Mouse (Mus musculus): ENCODE results near the gene L1td1. TPM values are rescaled to one million over a fixed set of nuclear protein-coding genes. Genes with fewer than 3 reads are reported as not detected.

Gene L1td1
- polyA plus RNA-seq (2012; rRNA removed) = 0.49 and 0.59 TPM in 2 replicates

- Histone ChIP-seq H3K27ac (ENCODE audit: control insufficient read depth, insufficient read depth, low read depth, low read length) (0 out of 2 replicates have a peak within 1 kb of the TSS, but pooled peaks have one; percentile 28), H3K4me3 (ENCODE audit: control insufficient read depth, low read depth, low read length) (peak within 1 kb of the TSS; percentile 71), H3K36me3 (ENCODE audit: control insufficient read depth, insufficient read depth, low read length) (no peaks in the 10 kb centered on the region), H3K4me1 (ENCODE audit: control insufficient read depth, insufficient read depth, low read length) (peaks cover 12% of the 10 kb centered on the region; the same call in 1 of the 2 replicates), H3K27me3 (ENCODE audit: control insufficient read depth, insufficient read depth, low read length) (0 out of 2 replicates have a peak, but pooled peaks cover 3% of the 10 kb centered on the region)
- TF ChIP-seq POLR2A (IDR thresholded peaks at IDR 0.05; ENCODE audit: control insufficient read depth, low read depth, low read length) (no peak), CTCF (IDR thresholded peaks at IDR 0.05; ENCODE audit: control insufficient read depth, insufficient read depth, insufficient replicate concordance, low read depth, low read length) (no peak)
These were observed at the start of gene L1td1 for GRCm38 (mm10) chr4:98726590-98727237. Gene L1td1 (plus strand): TSS chr4:98726734.

GRCm38 (mm10) chr4:98677506-98677905 lies 49.0 kb upstream of the L1td1 start:
- H3K27me3 ChIP-seq (ENCODE audit: control insufficient read depth, insufficient read depth, low read length) = no peaks in the 10 kb centered on the region
- no peak overlapping the region for H3K27ac ChIP-seq (ENCODE audit: control insufficient read depth, insufficient read depth, low read depth, low read length)
- H3K36me3 ChIP-seq (ENCODE audit: control insufficient read depth, insufficient read depth, low read length) = no peaks in the 10 kb centered on the region
- H3K4me3 ChIP-seq (ENCODE audit: control insufficient read depth, low read depth, low read length) = no peak overlapping the region
- H3K4me1 ChIP-seq (ENCODE audit: control insufficient read depth, insufficient read depth, low read length) = no peaks in the 10 kb centered on the region
- TF ChIP-seq CTCF (IDR thresholded peaks at IDR 0.05; ENCODE audit: control insufficient read depth, insufficient read depth, insufficient replicate concordance, low read depth, low read length) = no peak
- TF ChIP-seq POLR2A (IDR thresholded peaks at IDR 0.05; ENCODE audit: control insufficient read depth, low read depth, low read length) = no peak

- H3K4me1 ChIP-seq (ENCODE audit: control insufficient read depth, insufficient read depth, low read length) = no peaks in the 10 kb centered on the region
- no peak overlapping the region for H3K4me3 ChIP-seq (ENCODE audit: control insufficient read depth, low read depth, low read length)
- no peaks in the 10 kb centered on the region for H3K27me3 ChIP-seq (ENCODE audit: control insufficient read depth, insufficient read depth, low read length)
- TF ChIP-seq POLR2A (IDR thresholded peaks at IDR 0.05; ENCODE audit: control insufficient read depth, low read depth, low read length) (no peak), CTCF (IDR thresholded peaks at IDR 0.05; ENCODE audit: control insufficient read depth, insufficient read depth, insufficient replicate concordance, low read depth, low read length) (no peak)
- no peaks in the 10 kb centered on the region for H3K36me3 ChIP-seq (ENCODE audit: control insufficient read depth, insufficient read depth, low read length)
- no peak overlapping the region for H3K27ac ChIP-seq (ENCODE audit: control insufficient read depth, insufficient read depth, low read depth, low read length)
These were observed 39.8 kb upstream of the L1td1 start for GRCm38 (mm10) chr4:98686678-98687267.

- Histone ChIP-seq H3K27ac (ENCODE audit: control insufficient read depth, insufficient read depth, low read depth, low read length) (no peak overlapping the region), H3K4me1 (ENCODE audit: control insufficient read depth, insufficient read depth, low read length) (no peaks in the 10 kb centered on the region), H3K4me3 (ENCODE audit: control insufficient read depth, low read depth, low read length) (no peak overlapping the region), H3K27me3 (ENCODE audit: control insufficient read depth, insufficient read depth, low read length) (no peaks in the 10 kb centered on the region), H3K36me3 (ENCODE audit: control insufficient read depth, insufficient read depth, low read length) (no peaks in the 10 kb centered on the region)
- TF ChIP-seq POLR2A (IDR thresholded peaks at IDR 0.05; ENCODE audit: control insufficient read depth, low read depth, low read length) (no peak), CTCF (IDR thresholded peaks at IDR 0.05; ENCODE audit: control insufficient read depth, insufficient read depth, insufficient replicate concordance, low read depth, low read length) (no peak)
These were observed 38.4 kb upstream of the L1td1 start for GRCm38 (mm10) chr4:98688116-98688515.

- Histone ChIP-seq H3K27ac (ENCODE audit: control insufficient read depth, insufficient read depth, low read depth, low read length) (no peak overlapping the region), H3K27me3 (ENCODE audit: control insufficient read depth, insufficient read depth, low read length) (no peaks in the 10 kb centered on the region), H3K36me3 (ENCODE audit: control insufficient read depth, insufficient read depth, low read length) (no peaks in the 10 kb centered on the region), H3K4me3 (ENCODE audit: control insufficient read depth, low read depth, low read length) (no peak overlapping the region), H3K4me1 (ENCODE audit: control insufficient read depth, insufficient read depth, low read length) (no peaks in the 10 kb centered on the region; the same call in 1 of the 2 replicates)
- no peak for TF ChIP-seq CTCF (IDR thresholded peaks at IDR 0.05; ENCODE audit: control insufficient read depth, insufficient read depth, insufficient replicate concordance, low read depth, low read length)
- no peak for TF ChIP-seq POLR2A (IDR thresholded peaks at IDR 0.05; ENCODE audit: control insufficient read depth, low read depth, low read length)
These were observed 38.0 kb upstream of the L1td1 start for GRCm38 (mm10) chr4:98688520-98688919.

- Histone ChIP-seq H3K27me3 (ENCODE audit: control insufficient read depth, insufficient read depth, low read length) (no peaks in the 10 kb centered on the region), H3K4me3 (ENCODE audit: control insufficient read depth, low read depth, low read length) (no peak overlapping the region), H3K27ac (ENCODE audit: control insufficient read depth, insufficient read depth, low read depth, low read length) (no peak overlapping the region), H3K36me3 (ENCODE audit: control insufficient read depth, insufficient read depth, low read length) (no peaks in the 10 kb centered on the region), H3K4me1 (ENCODE audit: control insufficient read depth, insufficient read depth, low read length) (no peaks in the 10 kb centered on the region; the same call in 1 of the 2 replicates)
- TF ChIP-seq CTCF (IDR thresholded peaks at IDR 0.05; ENCODE audit: control insufficient read depth, insufficient read depth, insufficient replicate concordance, low read depth, low read length) (no peak), POLR2A (IDR thresholded peaks at IDR 0.05; ENCODE audit: control insufficient read depth, low read depth, low read length) (no peak)
These were observed 36.5 kb upstream of the L1td1 start for GRCm38 (mm10) chr4:98689988-98690387.

GRCm38 (mm10) chr4:98693465-98694185 lies 32.9 kb upstream of the L1td1 start:
- Histone ChIP-seq H3K27me3 (ENCODE audit: control insufficient read depth, insufficient read depth, low read length) (no peaks in the 10 kb centered on the region), H3K4me1 (ENCODE audit: control insufficient read depth, insufficient read depth, low read length) (no peaks in the 10 kb centered on the region; the same call in 1 of the 2 replicates), H3K27ac (ENCODE audit: control insufficient read depth, insufficient read depth, low read depth, low read length) (no peak overlapping the region), H3K4me3 (ENCODE audit: control insufficient read depth, low read depth, low read length) (no peak overlapping the region), H3K36me3 (ENCODE audit: control insufficient read depth, insufficient read depth, low read length) (no peaks in the 10 kb centered on the region)
- TF ChIP-seq CTCF (IDR thresholded peaks at IDR 0.05; ENCODE audit: control insufficient read depth, insufficient read depth, insufficient replicate concordance, low read depth, low read length) (no peak), POLR2A (IDR thresholded peaks at IDR 0.05; ENCODE audit: control insufficient read depth, low read depth, low read length) (no peak)

All from testis, adult 2 months (tissue).